Mouse (Mus musculus): ENCODE measurements at regions not wholly inside any gene's neighbourhood (a gene's known extent, or its start where the extent isn't known, plus 50 kb on each side); places are given as distances from the start of the nearest gene placed in this dataset.

GRCm38 (mm10) chr3:38577890-38578628 is 93.4 kb upstream of the Ankrd50 start:
- no peak for DNase-seq

GRCm38 (mm10) chr3:38573594-38573993 is 89.0 kb upstream of the Ankrd50 start:
- DNase-seq, result no peak

DNA sequence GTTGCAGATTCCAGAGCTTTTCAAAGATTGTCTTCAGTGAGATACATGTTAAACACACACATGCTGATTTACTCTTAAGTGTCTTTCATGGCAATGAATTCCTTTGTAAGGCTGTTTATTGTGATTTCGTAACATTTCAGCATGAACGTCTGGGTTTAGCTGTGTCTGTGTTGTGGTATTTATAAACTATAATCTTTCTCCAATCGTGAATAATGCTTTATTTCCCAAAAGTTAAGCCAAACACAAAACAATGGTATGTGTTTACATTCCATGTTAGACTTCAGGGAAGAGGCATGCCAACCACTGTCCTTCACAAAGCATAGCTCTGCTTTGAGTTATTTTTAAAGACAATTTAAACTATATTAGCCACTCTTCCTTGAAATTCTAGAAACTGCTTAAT is 87.5 kb upstream of the Ankrd50 start:
- no peak for DNase-seq

GRCm38 (mm10) chr3:38571224-38571623 is 86.6 kb upstream of the Ankrd50 start:
- DNase-seq, result no peak

- DNase-seq, result peak in 1 of 2 experiments; percentile 11
Observed at GRCm38 (mm10) chr3:38569001-38569400, 84.4 kb upstream of the Ankrd50 start.

DNA sequence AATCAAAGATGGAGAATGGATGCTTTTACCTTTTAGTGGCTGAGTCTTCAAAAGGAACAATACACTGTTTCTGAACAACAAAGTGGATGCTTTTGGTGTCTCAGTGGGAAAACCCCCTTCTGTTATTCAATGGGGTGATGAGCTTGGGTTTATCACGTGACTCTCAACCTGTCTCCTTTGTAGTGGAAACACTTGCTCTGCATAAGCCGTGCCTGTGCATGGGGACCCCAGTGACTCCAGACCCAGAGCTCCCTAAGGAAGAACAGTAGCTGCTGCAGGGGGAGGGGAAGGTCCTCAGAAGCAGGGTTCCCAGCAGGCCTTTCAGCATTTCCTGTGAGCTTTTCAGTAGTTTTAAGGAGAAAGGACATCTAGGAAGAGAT is 83.9 kb upstream of the Ankrd50 start:
- DNase-seq, result no peak

DNA sequence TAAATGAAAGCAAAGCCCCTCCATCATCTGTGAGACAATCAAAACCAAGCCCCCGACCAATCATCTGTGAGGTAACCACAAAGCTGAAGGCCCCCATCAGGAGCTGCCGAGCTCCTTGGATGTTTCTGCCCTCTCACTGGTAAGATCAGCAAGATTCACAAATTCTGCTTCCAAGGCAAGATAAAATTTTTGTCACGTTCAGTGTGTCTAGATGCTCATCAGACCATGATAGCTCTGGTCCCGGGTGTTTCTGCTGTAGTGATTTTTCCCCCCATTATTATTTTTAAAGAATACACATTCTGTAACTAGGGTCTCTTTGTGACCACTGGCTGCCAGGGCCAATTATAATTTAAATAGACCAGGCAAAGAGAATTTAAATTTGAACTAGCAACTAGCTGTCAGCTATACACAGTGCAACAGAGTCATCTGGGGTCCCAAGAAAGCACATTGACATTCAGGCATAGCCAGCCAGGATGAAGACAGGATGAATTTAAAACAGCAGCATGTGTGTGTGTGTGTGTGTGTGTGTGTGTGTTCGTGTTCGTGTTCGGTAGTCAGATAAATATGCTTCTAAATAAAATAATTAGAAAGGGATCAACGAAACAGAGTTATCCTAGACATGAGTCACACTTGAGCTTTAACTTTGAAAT is 83.4 kb upstream of the Ankrd50 start:
- no peak for DNase-seq

DNA sequence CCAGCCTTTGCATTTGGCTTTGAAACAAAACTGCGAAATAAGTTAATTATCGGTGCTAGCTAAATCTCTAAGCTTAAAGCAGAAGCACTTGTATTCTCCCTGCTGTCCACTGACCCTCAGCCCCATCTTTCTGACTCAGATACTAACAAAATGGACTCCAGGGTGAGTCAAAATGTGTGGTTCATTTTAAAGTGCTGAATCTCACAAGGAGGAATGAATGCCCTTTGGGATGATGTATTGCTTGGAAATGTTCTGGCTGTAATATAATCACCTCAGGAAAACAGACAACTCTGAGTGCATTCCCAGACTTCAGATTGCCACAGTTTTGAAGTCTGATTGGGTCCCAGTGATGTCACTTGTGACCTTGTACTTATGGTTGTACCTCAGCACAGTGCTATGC is 81.9 kb upstream of the Ankrd50 start:
- no peak for DNase-seq

DNA sequence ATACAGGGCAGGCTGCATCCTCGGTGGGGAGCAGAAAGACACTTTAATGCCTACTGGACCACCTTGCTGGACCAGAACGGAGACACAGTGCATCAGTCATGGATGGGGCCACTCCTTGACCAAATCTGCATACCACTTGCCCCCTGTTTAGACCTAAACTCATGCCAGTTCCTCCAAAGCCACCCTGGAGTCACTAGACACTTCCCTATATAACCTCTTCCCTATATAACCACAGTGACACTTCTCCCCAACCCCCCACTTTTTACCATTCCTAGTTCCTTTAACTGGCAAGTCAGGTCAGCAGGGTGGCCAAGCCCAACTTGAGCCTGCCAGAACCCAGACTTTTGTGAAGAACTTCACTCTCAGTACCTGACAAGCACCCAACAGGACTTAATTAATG is 80.2 kb upstream of the Ankrd50 start:
- DNase-seq, result no peak

DNA sequence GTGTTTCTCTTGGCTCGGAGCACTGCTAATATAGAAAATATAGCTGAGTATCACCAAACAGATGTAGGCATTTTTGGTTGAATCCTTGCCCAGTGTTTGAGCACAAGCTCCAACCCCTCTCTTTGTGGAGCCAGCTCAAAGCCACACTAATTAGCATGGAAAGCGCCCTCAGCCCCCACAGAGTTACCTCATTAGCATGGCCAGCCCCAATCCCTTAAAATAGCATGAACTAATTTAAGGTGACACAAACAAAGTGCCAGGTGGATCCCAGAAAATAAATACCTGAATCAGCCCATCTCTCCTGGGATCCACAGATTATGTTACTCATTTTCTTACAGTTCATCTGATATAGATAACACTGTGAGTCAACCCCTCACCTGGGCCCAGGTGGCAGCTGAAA is 79.7 kb upstream of the Ankrd50 start:
- no peak for DNase-seq

DNA sequence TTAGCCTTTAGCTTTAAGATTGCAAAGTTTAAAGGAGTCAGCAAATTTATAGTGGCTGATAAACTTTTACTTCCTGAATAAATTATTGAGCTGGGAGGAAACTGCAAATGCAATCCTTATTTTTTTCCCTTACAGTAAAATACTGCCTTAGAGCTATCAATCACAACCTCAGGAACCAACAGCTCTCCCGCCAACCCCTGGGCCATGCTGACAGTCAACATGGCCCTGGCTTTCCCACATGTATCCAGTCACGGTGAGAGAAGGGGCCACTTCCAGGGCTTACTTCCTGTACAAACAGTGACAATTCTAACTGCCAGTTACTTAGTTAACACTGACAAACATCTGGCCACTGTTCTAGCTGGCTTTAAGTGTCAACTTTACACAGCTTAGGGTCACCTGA is 76.5 kb upstream of the Ankrd50 start:
- no peak for DNase-seq

- DNase-seq, result no peak
Observed at GRCm38 (mm10) chr3:38555939-38556338, 71.3 kb upstream of the Ankrd50 start.

GRCm38 (mm10) chr3:38553470-38554043 is 68.9 kb upstream of the Ankrd50 start:
- no peak for DNase-seq

GRCm38 (mm10) chr3:38547032-38547431 is 62.4 kb upstream of the Ankrd50 start:
- DNase-seq, result no peak

DNA sequence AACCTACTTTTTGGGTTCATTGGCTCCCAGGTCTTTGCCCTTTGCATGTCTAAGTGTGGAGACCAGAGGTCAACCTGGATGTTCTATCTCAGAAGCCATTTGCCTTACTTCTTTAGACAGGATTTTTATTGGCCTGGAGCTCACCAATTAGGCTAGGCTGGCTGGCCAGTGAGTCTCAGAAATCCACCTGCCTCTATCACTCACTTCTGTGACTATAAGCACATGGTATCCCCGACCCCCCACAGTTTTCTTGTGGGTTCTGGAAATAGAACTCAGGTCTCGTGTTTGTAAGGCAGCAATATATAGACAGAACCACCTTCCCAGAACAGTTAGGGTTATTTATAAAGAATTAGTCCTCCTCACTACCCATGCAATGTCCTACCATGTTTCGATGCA is 60.9 kb upstream of the Ankrd50 start:
- DNase-seq, result no peak

GRCm38 (mm10) chr3:38544718-38545500 is 60.3 kb upstream of the Ankrd50 start:
- no peak for DNase-seq

DNA sequence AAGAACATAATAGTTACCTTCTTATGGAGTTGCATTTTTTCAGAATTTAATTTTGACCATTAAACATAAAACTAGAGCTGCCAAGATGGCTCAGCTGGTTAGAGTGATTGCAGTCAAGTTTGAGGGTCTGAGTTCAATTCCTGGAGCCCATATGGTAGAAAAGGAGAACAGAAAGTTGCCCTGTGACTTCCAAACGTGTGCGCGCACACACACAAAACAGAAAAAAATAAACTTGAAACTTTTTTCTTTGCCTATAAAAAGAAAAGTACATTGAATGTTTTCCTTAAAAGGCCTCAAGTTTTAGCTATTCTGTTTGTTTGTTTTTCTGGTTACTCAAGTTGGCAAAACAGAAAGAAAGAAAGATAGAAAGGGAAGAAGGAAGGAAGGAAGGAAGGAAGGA is 59.2 kb upstream of the Ankrd50 start:
- DNase-seq, result no peak

- peak; percentile 6 to 12 for DNase-seq
Observed at GRCm38 (mm10) chr3:38541296-38541695, 56.7 kb upstream of the Ankrd50 start.

DNA sequence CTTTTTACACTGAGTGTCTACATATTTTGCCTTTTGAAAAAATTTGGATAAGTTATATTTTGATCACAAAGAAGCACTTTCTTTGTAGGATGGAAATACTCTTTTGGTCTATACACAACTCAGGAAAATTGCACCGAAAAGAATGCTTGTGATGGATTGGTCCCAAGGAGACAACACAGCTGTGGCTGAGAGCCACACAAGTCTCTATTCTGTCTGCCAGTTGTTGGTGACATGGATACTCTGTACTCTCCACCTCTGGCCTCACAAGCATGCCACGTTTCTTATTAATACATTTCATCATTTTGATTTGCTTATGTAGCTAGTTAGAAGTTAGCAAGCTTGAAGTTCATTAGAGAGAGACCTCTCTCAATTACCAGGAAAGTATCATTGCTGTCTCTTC is 53.7 kb upstream of the Ankrd50 start:
- no peak for DNase-seq

- DNase-seq, result no peak
Observed at GRCm38 (mm10) chr3:38537770-38538169, 53.1 kb upstream of the Ankrd50 start.
